Mouse (Mus musculus) hindbrain, embryonic 12.5 days (tissue): ENCODE measurements around the gene Rnf180. TPM values are rescaled to one million over a fixed set of nuclear protein-coding genes. Genes with fewer than 3 reads are reported as not detected.

Experiments
- ATAC-seq: fragments of 200-750 bp; cut with Nextera tagmentation; 2 replicates; pipeline ENCODE4 v1.8.0; 2017; ENCODE audit warnings: moderate TSS enrichment; ENCODE audit not compliant: low FRiP score
- H3K27ac ChIP-seq: fragments of 300-500 bp; sonication (generic); 2 replicates; pipeline ENCODE4 v1.5.1; 2016; ENCODE audit warnings: mild to moderate bottlenecking
- H3K27me3 ChIP-seq: fragments of 300-500 bp; sonication (generic); 2 replicates; pipeline ENCODE4 v1.6.1; 2016; ENCODE audit warnings: mild to moderate bottlenecking
- H3K36me3 ChIP-seq: fragments of 300-500 bp; sonication (generic); 2 replicates; pipeline ENCODE4 v1.6.1; 2016; ENCODE audit warnings: mild to moderate bottlenecking
- H3K4me1 ChIP-seq: fragments of 300-500 bp; sonication (generic); 2 replicates; pipeline ENCODE4 v1.6.1; 2016
- H3K4me2 ChIP-seq: fragments of 300-500 bp; sonication (generic); replicated peaks from 2 replicates; pipeline ENCODE4 v1.6.1; 2016; ENCODE audit warnings: mild to moderate bottlenecking
- H3K4me3 ChIP-seq: fragments of 300-500 bp; sonication (generic); 2 replicates; pipeline ENCODE4 v1.5.1; 2016; ENCODE audit warnings: mild to moderate bottlenecking
- H3K9ac ChIP-seq: fragments of 300-500 bp; sonication (generic); 2 replicates; pipeline ENCODE4 v1.6.1; 2016; ENCODE audit warnings: mild to moderate bottlenecking, moderate library complexity
- H3K9me3 ChIP-seq: fragments of 300-500 bp; sonication (generic); replicated peaks from 2 replicates; pipeline ENCODE4 v1.6.1; 2016; ENCODE audit warnings: mild to moderate bottlenecking
- WGBS: fragments of 180-500 bp; shearing (Covaris S2); methylation state at CpG from one replicate; pipeline ENCODE4 v1.1.7; 2016; 5-methylcytosine and 5-hydroxymethylcytosine counted together
- polyA plus RNA-seq: library from polyadenylated mRNA; unstranded; fragments of >200 nt; fragmentation: Nextera tagmentation; extraction: Ambion mirVana; gene quantifications from 2 replicates; pipeline ENCODE4 v1.2.1, GENCODE M21; 2016

Rnf180 gene
- polyA plus RNA-seq, 1 experiment from 2014 or later = 18.2 TPM

DNA sequence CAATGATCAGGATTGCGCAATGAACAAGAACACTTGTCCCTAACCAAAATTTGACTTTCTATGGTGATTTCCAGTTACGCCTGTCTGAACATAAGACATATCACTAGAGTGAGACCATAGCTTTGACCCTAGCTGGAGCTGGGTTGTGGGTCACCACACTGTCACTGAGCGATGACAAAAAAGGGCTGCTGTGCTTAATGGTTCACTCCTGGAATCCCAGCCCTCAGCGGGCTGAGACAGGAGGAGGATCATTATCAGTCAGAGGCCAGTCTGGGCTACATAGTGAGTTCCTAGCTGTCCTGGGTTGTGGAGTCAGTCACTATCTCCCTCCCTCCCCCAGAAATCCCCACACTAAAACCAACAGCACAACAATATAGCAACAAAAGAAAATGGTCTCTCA, 193.9 kb downstream of the Rnf180 start:
- no peaks in the 10 kb centered on the region for H3K9me3 ChIP-seq
- H3K4me1 ChIP-seq = no peaks in the 10 kb centered on the region
- 68% methylated on average over 4 of the region's 4 CpGs for WGBS
- no peak for ATAC-seq
- no peak overlapping the region for H3K27ac ChIP-seq
- no peaks in the 10 kb centered on the region for H3K36me3 ChIP-seq
- H3K27me3 ChIP-seq = no peaks in the 10 kb centered on the region
- H3K4me2 ChIP-seq = no peak overlapping the region
- H3K4me3 ChIP-seq = no peak overlapping the region
- H3K9ac ChIP-seq = no peak overlapping the region

- no peaks in the 10 kb centered on the region for H3K4me1 ChIP-seq
- H3K4me3 ChIP-seq = no peak overlapping the region
- no peak overlapping the region for H3K9ac ChIP-seq
- H3K27ac ChIP-seq = no peak overlapping the region
- H3K36me3 ChIP-seq = no peaks in the 10 kb centered on the region
- no peaks in the 10 kb centered on the region for H3K9me3 ChIP-seq
- no peak for ATAC-seq
- no peaks in the 10 kb centered on the region for H3K27me3 ChIP-seq
- 64% methylated on average over 2 of the region's 2 CpGs for WGBS
- no peak overlapping the region for H3K4me2 ChIP-seq
These were observed 198.3 kb downstream of the Rnf180 start for GRCm38 (mm10) chr13:105096316-105096715.

DNA sequence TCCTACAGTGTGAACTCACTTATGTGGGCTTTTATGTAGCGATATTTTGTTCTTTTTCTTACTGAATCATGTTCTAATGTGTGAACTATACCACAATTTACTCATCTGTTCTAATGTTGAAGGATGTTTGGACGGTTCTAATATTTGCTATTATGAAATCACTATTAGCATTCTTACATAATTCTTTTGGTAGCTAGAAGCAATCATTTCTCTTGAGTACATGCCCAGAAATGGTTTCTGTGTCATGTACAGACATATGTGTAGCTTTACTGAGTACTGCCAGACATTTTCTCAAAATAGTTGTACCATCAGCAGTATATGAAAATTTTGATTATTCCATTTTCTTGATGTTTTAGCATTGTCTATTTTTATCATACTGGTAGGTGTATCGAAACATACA, 205.3 kb downstream of the Rnf180 start:
- ATAC-seq = no peak
- Histone ChIP-seq H3K36me3 (no peaks in the 10 kb centered on the region), H3K9ac (no peak overlapping the region), H3K9me3 (no peaks in the 10 kb centered on the region), H3K4me1 (no peaks in the 10 kb centered on the region), H3K27me3 (no peaks in the 10 kb centered on the region), H3K4me2 (no peak overlapping the region), H3K27ac (no peak overlapping the region), H3K4me3 (no peak overlapping the region)
- 90% methylated on average over 3 of the region's 3 CpGs for WGBS

DNA sequence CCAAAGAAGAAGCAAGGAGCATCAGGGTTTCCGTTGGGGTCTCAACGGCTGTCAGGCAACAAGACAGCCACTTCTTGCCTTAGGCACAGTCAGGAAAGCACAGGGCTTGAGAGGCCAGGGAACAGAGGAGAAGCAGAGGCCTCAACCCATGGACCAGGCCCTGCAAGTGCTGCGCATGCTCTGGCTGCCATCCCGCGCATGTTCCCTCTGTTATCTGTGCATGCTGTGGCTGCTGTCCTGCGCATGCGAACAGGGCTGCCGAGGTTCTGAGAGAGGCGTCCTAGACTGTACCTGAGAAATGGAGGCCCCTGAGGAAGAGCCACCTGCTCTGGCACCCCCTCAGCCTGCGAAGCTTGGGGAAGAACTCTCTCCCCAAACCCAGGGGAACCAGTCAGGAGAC, 212.8 kb downstream of the Rnf180 start, which contains the start of gene 4933425L06Rik:
TSS of gene 4933425L06Rik (plus strand) at position 261 of the 400 bp plus-strand sequence.
- 93% methylated on average over 10 of the region's 10 CpGs for WGBS
- H3K4me1 ChIP-seq = no peaks in the 10 kb centered on the region
- no peak within 1 kb of the TSS for H3K27ac ChIP-seq
- no peaks in the 10 kb centered on the region for H3K9me3 ChIP-seq
- H3K9ac ChIP-seq = no peak within 1 kb of the TSS
- no peaks in the 10 kb centered on the region for H3K36me3 ChIP-seq
- H3K4me2 ChIP-seq = no peak within 1 kb of the TSS
- no peak within 1 kb of the TSS for H3K4me3 ChIP-seq
- no peaks in the 10 kb centered on the region for H3K27me3 ChIP-seq
- no peak for ATAC-seq

Other genes starting within 250 kb of the Rnf180 start
- gene Rgs7bp, start 239.9 kb downstream of the Rnf180 start, polyA plus RNA-seq = 2.5 and 3.0 TPM in 2 replicates
- gene 4933425L06Rik, start 212.7 kb downstream of the Rnf180 start, polyA plus RNA-seq = not detected in 2 replicates
- gene Htr1a, start 148.8 kb upstream of the Rnf180 start, polyA plus RNA-seq = 0.75 and 1.4 TPM in 2 replicates